Mouse (Mus musculus): ENCODE measurements around the gene Rps6kl1. TPM values are rescaled to one million over a fixed set of nuclear protein-coding genes. Genes with fewer than 3 reads are reported as not detected.

Gene Rps6kl1
- polyA plus RNA-seq, 2 experiments, result 0.31 to 0.57 TPM

- no peak overlapping the region for H3K27ac ChIP-seq
- peaks cover 3% of the 10 kb centered on the region; the same call in 1 of the 2 replicates for H3K36me3 ChIP-seq (replicated peaks; ENCODE audit: control insufficient read depth, insufficient read depth, low read depth)
- H3K4me1 ChIP-seq (replicated peaks; ENCODE audit: control insufficient read depth in 2 of 2, insufficient read depth in 2 of 2, low read length in 1 of 2), result peaks cover 32 to 39% of the 10 kb centered on the region in 2 experiments
- no peaks in the 10 kb centered on the region for H3K9me3 ChIP-seq (ENCODE audit: control insufficient read depth, low read length)
- ATAC-seq (ENCODE audit: insufficient read depth) (no peak), DNase-seq (ENCODE audit: low read depth in 3 of 3, low spot score in 3 of 3) (no peak)
- WGBS (ENCODE audit: insufficient replicate concordance), result 78% methylated on average over 4 of the region's 4 CpGs
- TF ChIP-seq EP300 (IDR thresholded peaks at IDR 0.05; ENCODE audit: low read depth) (no peak), CTCF (IDR thresholded peaks at IDR 0.05; ENCODE audit: low read depth) (no peak)
- peak overlapping the region; percentile 80 for H3K9ac ChIP-seq (replicated peaks)
- peak overlapping the region in 1 of 2 experiments; percentile 74; a peak in 2 of 4 replicates for H3K4me3 ChIP-seq (ENCODE audit: insufficient read depth in 1 of 2, low read depth in 2 of 2, low read length in 2 of 2)
- peak overlapping the region; percentile 98 for H3K4me2 ChIP-seq (ENCODE audit: low read depth)
- no peaks in the 10 kb centered on the region for H3K27me3 ChIP-seq (ENCODE audit: control insufficient read depth, insufficient read depth, low read length)
Measured at GRCm38 (mm10) chr12:85109426-85109825, 41.6 kb downstream of the Rps6kl1 start.

DNA sequence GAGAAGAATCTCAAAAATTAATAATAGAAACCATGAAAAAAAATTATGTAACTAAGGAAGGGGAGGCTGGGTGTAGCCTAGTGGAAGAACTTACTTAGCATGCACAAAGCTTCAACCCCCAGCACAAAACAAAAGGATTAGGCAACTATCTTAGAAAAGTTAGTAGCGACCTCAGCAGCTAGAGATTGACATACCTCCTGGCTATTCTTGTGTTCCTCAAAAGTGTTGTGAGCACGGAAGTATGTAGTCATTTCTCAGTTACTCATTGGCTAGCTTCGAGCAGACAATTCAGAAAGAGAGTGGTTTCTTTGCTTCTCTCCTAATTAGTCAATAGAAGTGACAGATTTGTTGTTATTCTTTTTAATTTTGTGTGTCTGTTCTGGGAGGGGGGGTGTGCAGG, 42.4 kb downstream of the Rps6kl1 start:
- Histone ChIP-seq H3K27ac (no peak overlapping the region), H3K9me3 (ENCODE audit: control insufficient read depth, low read length) (no peaks in the 10 kb centered on the region), H3K36me3 (replicated peaks; ENCODE audit: control insufficient read depth, insufficient read depth, low read depth) (peaks cover 3% of the 10 kb centered on the region; the same call in 1 of the 2 replicates), H3K27me3 (ENCODE audit: control insufficient read depth, insufficient read depth, low read length) (no peaks in the 10 kb centered on the region), H3K4me1 (replicated peaks; ENCODE audit: control insufficient read depth in 2 of 2, insufficient read depth in 2 of 2, low read length in 1 of 2) (peaks cover 28 to 34% of the 10 kb centered on the region in 2 experiments), H3K4me3 (ENCODE audit: insufficient read depth in 1 of 2, low read depth in 2 of 2, low read length in 2 of 2) (no peak overlapping the region), H3K4me2 (ENCODE audit: low read depth) (no peak overlapping the region), H3K9ac (replicated peaks) (no peak overlapping the region)
- no peak for TF ChIP-seq CTCF (IDR thresholded peaks at IDR 0.05; ENCODE audit: low read depth)
- TF ChIP-seq EP300 (IDR thresholded peaks at IDR 0.05; ENCODE audit: low read depth), result no peak
- WGBS (ENCODE audit: insufficient replicate concordance), result 59% methylated on average over 3 of the region's 3 CpGs
- no peak for DNase-seq (ENCODE audit: low read depth in 3 of 3, low spot score in 3 of 3)
- no peak for ATAC-seq (ENCODE audit: insufficient read depth)

GRCm38 (mm10) chr12:85106292-85106691, 44.8 kb downstream of the Rps6kl1 start:
- 5% methylated on average over 8 of the region's 8 CpGs for WGBS (ENCODE audit: insufficient replicate concordance)
- no peak overlapping the region for H3K4me3 ChIP-seq (ENCODE audit: insufficient read depth in 1 of 2, low read depth in 2 of 2, low read length in 2 of 2)
- H3K9me3 ChIP-seq (ENCODE audit: control insufficient read depth, low read length), result no peaks in the 10 kb centered on the region
- no peaks in the 10 kb centered on the region for H3K27me3 ChIP-seq (ENCODE audit: control insufficient read depth, insufficient read depth, low read length)
- no peak overlapping the region for H3K9ac ChIP-seq (replicated peaks)
- TF ChIP-seq EP300 (IDR thresholded peaks at IDR 0.05; ENCODE audit: low read depth), result no peak
- H3K4me1 ChIP-seq (replicated peaks; ENCODE audit: control insufficient read depth in 2 of 2, insufficient read depth in 2 of 2, low read length in 1 of 2), result peaks cover 7 to 14% of the 10 kb centered on the region in 2 experiments
- H3K36me3 ChIP-seq (replicated peaks; ENCODE audit: control insufficient read depth, insufficient read depth, low read depth), result no peaks in the 10 kb centered on the region
- no peak overlapping the region for H3K27ac ChIP-seq
- DNase-seq (ENCODE audit: low read depth in 3 of 3, low spot score in 3 of 3) (no peak), ATAC-seq (ENCODE audit: insufficient read depth) (no peak)
- H3K4me2 ChIP-seq (ENCODE audit: low read depth), result peak overlapping the region; percentile 34; the same call in 1 of the 2 replicates

GRCm38 (mm10) chr12:85104789-85105188, 46.3 kb downstream of the Rps6kl1 start:
- Histone ChIP-seq H3K27ac (no peak overlapping the region), H3K36me3 (replicated peaks; ENCODE audit: control insufficient read depth, insufficient read depth, low read depth) (no peaks in the 10 kb centered on the region), H3K4me2 (ENCODE audit: low read depth) (no peak overlapping the region), H3K9me3 (ENCODE audit: control insufficient read depth, low read length) (no peaks in the 10 kb centered on the region), H3K27me3 (ENCODE audit: control insufficient read depth, insufficient read depth, low read length) (no peaks in the 10 kb centered on the region), H3K4me3 (ENCODE audit: insufficient read depth in 1 of 2, low read depth in 2 of 2, low read length in 2 of 2) (no peak overlapping the region), H3K9ac (replicated peaks) (no peak overlapping the region), H3K4me1 (replicated peaks; ENCODE audit: control insufficient read depth in 2 of 2, insufficient read depth in 2 of 2, low read length in 1 of 2) (peaks cover 5 to 11% of the 10 kb centered on the region in 2 experiments)
- no peak for ATAC-seq (ENCODE audit: insufficient read depth)
- 79% methylated on average over 8 of the region's 8 CpGs for WGBS (ENCODE audit: insufficient replicate concordance)
- TF ChIP-seq CTCF (IDR thresholded peaks at IDR 0.05; ENCODE audit: low read depth) (no peak), EP300 (IDR thresholded peaks at IDR 0.05; ENCODE audit: low read depth) (no peak)
- DNase-seq (ENCODE audit: low read depth in 3 of 3, low spot score in 3 of 3), result no peak

- no peak overlapping the region for H3K4me2 ChIP-seq (ENCODE audit: low read depth)
- no peak overlapping the region for H3K4me3 ChIP-seq (ENCODE audit: insufficient read depth in 1 of 2, low read depth in 2 of 2, low read length in 2 of 2)
- 68% methylated on average over 8 of the region's 8 CpGs for WGBS (ENCODE audit: insufficient replicate concordance)
- no peak overlapping the region for H3K9ac ChIP-seq (replicated peaks)
- H3K4me1 ChIP-seq (replicated peaks; ENCODE audit: control insufficient read depth in 2 of 2, insufficient read depth in 2 of 2, low read length in 1 of 2), result peaks cover 0 to 5% of the 10 kb centered on the region in 2 experiments; a peak in 1 of 4 replicates
- no peaks in the 10 kb centered on the region for H3K9me3 ChIP-seq (ENCODE audit: control insufficient read depth, low read length)
- TF ChIP-seq CTCF (IDR thresholded peaks at IDR 0.05; ENCODE audit: low read depth) (no peak), EP300 (IDR thresholded peaks at IDR 0.05; ENCODE audit: low read depth) (no peak)
- DNase-seq (ENCODE audit: low read depth in 3 of 3, low spot score in 3 of 3) (no peak), ATAC-seq (ENCODE audit: insufficient read depth) (no peak)
- H3K27me3 ChIP-seq (ENCODE audit: control insufficient read depth, insufficient read depth, low read length), result no peaks in the 10 kb centered on the region
- H3K27ac ChIP-seq, result no peak overlapping the region
- no peaks in the 10 kb centered on the region for H3K36me3 ChIP-seq (replicated peaks; ENCODE audit: control insufficient read depth, insufficient read depth, low read depth)
Measured at GRCm38 (mm10) chr12:85103096-85103495, 48.0 kb downstream of the Rps6kl1 start.

Measured in liver, embryonic 14.5 days (tissue).